Mouse (Mus musculus) forebrain, embryonic 10.5 days (tissue): ENCODE data around the gene Plekhg1. TPM values are rescaled to one million over a fixed set of nuclear protein-coding genes. Genes with fewer than 3 reads are reported as not detected.

Source experiments
- DNase-seq: peaks from one replicate; pipeline ENCODE4 v3.0.0-alpha.2; 2017; ENCODE audit warnings: low spot score; ENCODE audit errors: extremely low spot score
- H3K27ac ChIP-seq: fragments of 300-500 bp; sonication (generic); 2 replicates; pipeline ENCODE4 v1.5.1; 2016; ENCODE audit warnings: mild to moderate bottlenecking
- H3K27me3 ChIP-seq: fragments of 300-500 bp; sonication (generic); 2 replicates; pipeline ENCODE4 v1.6.1; 2016; ENCODE audit warnings: mild to moderate bottlenecking; ENCODE audit not compliant: poor library complexity, severe bottlenecking
- H3K36me3 ChIP-seq: fragments of 300-500 bp; sonication (generic); replicated peaks from 2 replicates; pipeline ENCODE4 v1.6.1; 2016; ENCODE audit warnings: mild to moderate bottlenecking, moderate library complexity
- H3K4me1 ChIP-seq: fragments of 300-500 bp; sonication (generic); 2 replicates; pipeline ENCODE4 v1.6.1; 2016
- H3K4me3 ChIP-seq: fragments of 300-500 bp; sonication (generic); 2 replicates; pipeline ENCODE4 v1.5.1; 2016; ENCODE audit warnings: mild to moderate bottlenecking, moderate library complexity
- H3K9me3 ChIP-seq: fragments of 300-500 bp; sonication (generic); 2 replicates; pipeline ENCODE4 v1.6.1; 2016; ENCODE audit warnings: mild to moderate bottlenecking, moderate library complexity
- WGBS: fragments of 180-500 bp; shearing (Covaris S2); methylation state at CpG from one replicate; pipeline ENCODE4 v1.1.7; 2016; 5-methylcytosine and 5-hydroxymethylcytosine counted together
- polyA plus RNA-seq: library from polyadenylated mRNA; unstranded; fragments of >200 nt; fragmentation: Nextera tagmentation; extraction: Ambion mirVana; gene quantifications from 2 replicates; pipeline ENCODE4 v1.2.1, GENCODE M21; 2016

Gene Plekhg1
- polyA plus RNA-seq, 1 experiment from 2014 or later = 12.0 TPM

DNA sequence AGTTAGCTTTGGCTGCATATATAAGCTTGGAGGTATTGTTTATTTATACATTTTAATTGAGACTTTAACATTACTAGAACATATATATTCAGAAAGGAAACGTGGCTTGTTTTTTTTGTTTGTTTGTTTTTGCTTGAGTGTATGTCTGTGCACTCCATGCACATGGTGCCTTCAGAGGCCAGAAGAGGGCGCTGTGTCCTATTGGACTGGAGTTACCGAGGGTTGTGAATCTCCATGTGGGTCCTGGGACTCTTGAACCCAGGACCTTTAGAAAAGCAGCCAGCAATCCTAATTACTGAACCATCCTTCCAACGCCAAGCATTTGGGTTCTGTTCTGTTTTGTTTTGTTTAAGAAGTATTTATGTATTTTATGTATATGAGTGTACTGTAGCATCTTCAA, 255.1 kb downstream of the Plekhg1 start:
- no peaks in the 10 kb centered on the region for H3K9me3 ChIP-seq
- no peaks in the 10 kb centered on the region for H3K4me1 ChIP-seq
- H3K4me3 ChIP-seq = no peak overlapping the region
- WGBS = 85% methylated on average over 4 of the region's 4 CpGs
- H3K36me3 ChIP-seq = peaks cover 82% of the 10 kb centered on the region
- H3K27ac ChIP-seq = no peak overlapping the region
- no peaks in the 10 kb centered on the region for H3K27me3 ChIP-seq
- DNase-seq = no peak

DNA sequence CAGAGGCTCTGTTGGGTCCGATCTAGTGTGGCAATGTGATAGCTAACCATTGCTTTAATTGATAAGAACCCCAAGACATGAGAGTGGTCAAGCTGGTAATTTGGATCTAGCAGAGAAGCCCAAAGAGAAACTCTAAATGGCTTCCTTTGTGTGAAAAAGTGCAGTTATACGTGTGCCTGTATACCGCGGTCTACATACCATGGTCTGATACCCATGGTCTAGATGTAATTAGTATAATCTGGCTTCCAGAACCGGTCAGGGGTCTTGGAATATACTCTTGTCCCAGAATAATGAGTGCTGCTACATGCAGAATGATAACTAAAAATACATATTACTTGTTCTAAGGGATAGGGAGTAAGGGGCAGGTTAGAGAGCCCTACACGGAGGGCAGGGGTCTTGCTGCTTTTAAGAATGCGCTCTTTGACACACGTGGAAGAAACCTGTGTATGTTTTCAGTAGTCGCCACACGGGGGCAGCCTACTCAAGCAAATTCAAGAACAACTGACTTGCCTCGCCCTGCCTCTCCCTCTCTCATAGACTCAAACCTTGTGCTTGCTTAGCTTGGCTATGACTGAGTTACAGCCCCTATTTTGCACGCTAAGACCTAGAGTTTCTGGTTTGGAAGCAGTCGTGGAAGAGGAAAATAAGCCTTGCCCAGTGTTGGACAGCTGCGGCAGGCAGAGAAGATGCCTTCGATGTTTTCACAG, 256.2 kb downstream of the Plekhg1 start:
- DNase-seq = peak; percentile 77
- H3K36me3 ChIP-seq = peaks cover 77% of the 10 kb centered on the region
- 62% methylated on average over 15 of the region's 15 CpGs for WGBS
- H3K27me3 ChIP-seq = no peaks in the 10 kb centered on the region
- no peak overlapping the region for H3K4me3 ChIP-seq
- H3K27ac ChIP-seq = no peak overlapping the region
- no peaks in the 10 kb centered on the region for H3K9me3 ChIP-seq
- no peaks in the 10 kb centered on the region for H3K4me1 ChIP-seq

DNA sequence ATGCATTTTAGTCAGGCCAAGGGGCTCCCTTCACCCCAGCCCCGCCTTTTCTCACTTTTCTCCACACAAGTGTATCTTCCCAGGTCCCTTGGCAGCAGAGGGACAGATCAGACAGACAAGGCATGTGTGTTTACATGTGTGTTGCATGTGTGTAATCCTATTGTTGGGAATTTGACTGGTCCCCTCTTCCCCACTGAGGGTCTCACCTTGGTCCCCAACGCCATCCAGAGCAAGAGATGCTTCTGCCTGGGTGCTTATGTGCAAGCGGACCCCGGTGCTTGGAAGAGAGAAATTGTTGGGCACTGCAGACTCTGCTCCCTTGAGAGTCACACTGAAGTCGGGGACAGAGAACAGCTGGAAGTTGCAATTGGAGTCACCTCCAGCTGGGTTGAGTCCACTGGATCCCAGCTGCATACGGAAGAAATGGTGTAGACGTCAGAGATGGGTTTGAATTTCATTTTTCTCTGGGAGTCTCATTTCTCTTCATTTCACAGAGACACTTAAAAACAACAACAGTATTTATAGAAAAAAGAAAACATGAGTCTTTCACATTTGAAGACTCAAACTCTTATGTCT, 257.8 kb downstream of the Plekhg1 start:
- H3K4me3 ChIP-seq = no peak overlapping the region
- no peaks in the 10 kb centered on the region for H3K9me3 ChIP-seq
- H3K4me1 ChIP-seq = no peaks in the 10 kb centered on the region
- H3K27me3 ChIP-seq = no peaks in the 10 kb centered on the region
- no peak for DNase-seq
- H3K36me3 ChIP-seq = peaks cover 61% of the 10 kb centered on the region
- H3K27ac ChIP-seq = no peak overlapping the region
- WGBS = 95% methylated on average over 7 of the region's 7 CpGs

DNA sequence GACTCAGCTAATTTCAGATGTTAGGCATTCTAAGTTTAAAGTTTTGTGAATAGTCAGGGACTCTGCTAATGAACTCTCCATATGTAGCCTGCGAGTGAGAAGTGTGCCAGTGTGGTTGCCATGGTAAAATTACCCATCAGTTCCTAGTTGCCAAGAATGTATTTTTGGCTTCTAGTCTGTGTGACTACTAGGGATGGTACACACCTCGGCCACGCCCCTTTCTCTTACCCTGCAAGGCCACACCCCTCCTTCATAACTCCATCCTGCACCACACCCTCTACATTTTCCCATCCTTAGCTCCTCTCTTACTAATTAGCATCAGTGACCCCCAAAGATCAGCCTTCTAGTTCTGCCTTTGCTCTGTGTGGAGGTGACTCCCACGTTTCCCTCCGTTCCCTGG, 262.5 kb downstream of the Plekhg1 start:
- WGBS = 97% methylated on average over 5 of the region's 5 CpGs

DNA sequence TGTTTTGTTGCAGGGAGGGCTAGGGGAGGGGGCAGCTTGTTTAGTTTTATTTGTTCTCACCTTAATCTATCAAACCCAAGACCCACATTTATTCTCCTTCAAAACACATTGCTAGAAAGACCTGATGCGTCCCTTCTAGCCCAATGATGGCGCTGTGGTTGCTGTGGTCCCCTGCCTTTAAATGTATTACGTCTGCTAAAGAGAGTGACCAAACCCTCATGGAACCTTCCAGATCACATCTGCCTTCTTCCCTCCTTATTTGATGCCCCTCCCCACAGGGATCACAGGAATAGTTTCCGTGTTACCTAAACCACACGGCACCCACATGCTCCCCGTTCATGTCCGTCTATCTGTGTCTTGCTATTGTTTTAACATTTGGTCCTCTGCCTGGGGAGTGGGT, 265.0 kb downstream of the Plekhg1 start:
- Histone ChIP-seq H3K36me3 (peaks cover 34% of the 10 kb centered on the region), H3K4me3 (no peak overlapping the region), H3K27ac (no peak overlapping the region), H3K9me3 (no peaks in the 10 kb centered on the region), H3K4me1 (no peaks in the 10 kb centered on the region), H3K27me3 (no peaks in the 10 kb centered on the region)
- DNase-seq = no peak
- WGBS = 94% methylated on average over 7 of the region's 7 CpGs

More for the DNA sequence above, 262.5 kb downstream of the Plekhg1 start:
- Histone ChIP-seq H3K27ac (no peak overlapping the region), H3K4me3 (no peak overlapping the region), H3K4me1 (no peaks in the 10 kb centered on the region), H3K9me3 (no peaks in the 10 kb centered on the region), H3K36me3 (peaks cover 45% of the 10 kb centered on the region), H3K27me3 (no peaks in the 10 kb centered on the region)
- DNase-seq = no peak

DNA sequence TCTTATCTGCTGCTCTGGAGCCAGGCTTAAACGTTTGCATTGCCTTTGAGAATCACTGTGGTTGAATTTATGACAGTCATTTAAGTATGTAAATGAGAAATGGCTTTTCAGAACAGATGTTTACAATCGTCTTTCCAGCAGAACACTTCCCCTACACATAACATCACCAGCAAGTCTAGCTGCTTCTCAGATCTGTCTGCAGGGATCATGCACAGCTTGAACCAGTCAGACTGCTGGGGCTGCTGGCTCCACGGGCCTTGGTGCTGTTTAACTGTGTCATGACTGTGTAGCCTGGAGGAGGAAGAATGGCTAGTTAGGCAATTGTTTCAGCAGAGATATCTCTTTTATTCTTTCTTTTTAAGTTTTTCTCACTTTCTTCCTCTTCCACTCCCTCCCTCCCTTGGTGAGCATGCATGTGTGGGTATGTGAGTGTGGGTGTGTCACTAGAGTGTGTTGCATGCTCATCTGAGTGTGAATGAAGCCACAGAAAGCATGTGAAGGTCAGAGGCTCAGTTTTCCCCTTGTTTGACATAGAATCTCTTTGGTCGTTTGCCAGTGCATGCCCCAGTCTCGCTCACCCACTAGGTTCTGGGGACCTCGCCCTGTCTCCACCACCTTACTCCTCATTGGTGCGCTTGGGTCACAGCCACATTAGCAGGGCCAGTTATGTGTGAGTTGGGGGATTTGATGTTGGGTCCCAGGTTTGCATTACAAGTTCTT, 266.3 kb downstream of the Plekhg1 start:
- Histone ChIP-seq H3K4me3 (no peak overlapping the region), H3K36me3 (peaks cover 28% of the 10 kb centered on the region), H3K9me3 (no peaks in the 10 kb centered on the region), H3K27me3 (no peaks in the 10 kb centered on the region), H3K27ac (no peak overlapping the region), H3K4me1 (no peaks in the 10 kb centered on the region)
- 85% methylated on average over 7 of the region's 7 CpGs for WGBS
- no peak for DNase-seq

Other genes with a start within 250 kb of the Plekhg1 start
- gene Iyd, start 200.1 kb upstream of the Plekhg1 start, polyA plus RNA-seq = not detected in 2 replicates
- gene Mthfd1l, start 232.8 kb downstream of the Plekhg1 start, polyA plus RNA-seq = 24.5 and 26.8 TPM in 2 replicates